Mouse (Mus musculus) thymus, postnatal 0 days (tissue): ENCODE measurements around the gene Gm2001. TPM values are rescaled to one million over a fixed set of nuclear protein-coding genes. Genes with fewer than 3 reads are reported as not detected.
"Not testable (repeated sequence)": the region's sequence is repeated elsewhere in the genome, so short reads cannot be mapped to it uniquely, and the experiment has no call there.

Experiments
- DNase-seq: peaks from one replicate; pipeline ENCODE4 v3.0.0-alpha.2; 2015; ENCODE audit warnings: low spot score
- polyA plus RNA-seq: library from polyadenylated mRNA; unstranded; fragments of >200 nt; fragmentation: Nextera tagmentation; extraction: Ambion mirVana; gene quantifications from 2 replicates; pipeline ENCODE4 v1.2.1, GENCODE M21; 2015

Gene Gm2001
- polyA plus RNA-seq, result not detected in 2 replicates

- DNase-seq, result not testable (repeated sequence)
Observed at GRCm38 (mm10) chr12:87842239-87842638, at the start of gene Gm2001. TSS of gene Gm2001 (minus strand) at chr12:87842339.

DNA sequence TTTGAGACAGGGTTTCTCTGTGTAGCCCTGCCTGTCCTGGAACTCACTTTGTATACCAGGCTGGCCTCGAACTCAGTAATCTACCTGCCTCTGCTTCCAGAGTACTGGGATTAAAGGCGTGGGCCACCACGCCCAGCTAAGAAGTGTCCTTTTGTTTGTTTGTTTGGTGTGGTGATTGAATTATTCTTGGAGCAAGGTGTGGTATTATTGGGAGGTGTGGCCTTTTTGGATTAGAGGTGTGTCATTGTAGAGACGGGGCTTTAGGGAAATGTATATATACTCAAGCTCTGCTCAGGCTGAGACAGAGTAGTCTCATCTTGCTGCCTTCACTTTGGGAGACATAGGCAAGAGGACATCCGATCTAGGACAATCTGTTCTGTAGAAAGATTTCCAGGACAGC lies 31.6 kb upstream of the Gm2001 start, which contains the start of gene Gm2016:
TSS of gene Gm2016 (plus strand) at position 301 of the 400 bp plus-strand sequence.
- not testable (repeated sequence) for DNase-seq

DNA sequence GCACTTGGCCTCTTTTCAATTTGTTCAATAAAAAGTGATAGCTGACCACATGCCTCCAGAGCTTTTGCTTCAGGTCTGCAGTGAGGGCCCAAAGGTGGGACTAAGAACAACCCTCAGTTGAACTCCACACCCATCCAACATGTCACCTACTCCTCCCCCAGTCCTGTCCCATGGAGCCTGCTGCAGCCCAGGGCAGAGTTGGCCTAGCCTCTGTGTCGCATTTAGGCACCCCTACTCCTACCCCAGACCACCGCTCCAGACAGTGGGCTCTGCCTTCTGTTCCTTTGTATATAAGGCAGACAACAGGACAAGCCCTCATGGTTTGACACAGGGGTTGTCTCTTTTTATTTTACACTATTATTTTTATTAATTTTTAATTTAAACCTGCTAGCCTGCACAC lies 21.9 kb upstream of the Gm2001 start:
- not testable (repeated sequence) for DNase-seq

DNA sequence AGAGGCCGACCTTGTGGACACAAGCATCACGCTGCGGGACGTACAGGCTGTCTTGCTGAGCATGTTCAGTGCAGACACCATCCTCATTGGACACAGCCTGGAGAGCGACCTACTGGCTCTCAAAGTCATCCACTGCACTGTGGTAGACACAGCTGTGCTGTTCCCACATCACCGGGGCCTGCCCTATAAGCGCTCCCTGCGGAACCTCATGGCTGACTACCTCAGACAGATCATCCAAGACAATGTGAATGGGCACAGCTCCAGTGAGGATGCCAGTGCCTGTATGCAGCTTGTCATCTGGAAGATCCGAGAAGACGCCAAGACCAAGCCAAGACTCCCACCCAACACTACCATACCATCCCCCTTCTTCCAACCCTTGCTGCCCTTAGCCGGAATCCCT lies 21.5 kb upstream of the Gm2001 start:
- not testable (repeated sequence) for DNase-seq

GRCm38 (mm10) chr12:87861740-87862692 lies 19.9 kb upstream of the Gm2001 start:
- DNase-seq, result not testable (repeated sequence)

- not testable (repeated sequence) for DNase-seq
Observed at GRCm38 (mm10) chr12:87856067-87856466, 13.9 kb upstream of the Gm2001 start.

DNA sequence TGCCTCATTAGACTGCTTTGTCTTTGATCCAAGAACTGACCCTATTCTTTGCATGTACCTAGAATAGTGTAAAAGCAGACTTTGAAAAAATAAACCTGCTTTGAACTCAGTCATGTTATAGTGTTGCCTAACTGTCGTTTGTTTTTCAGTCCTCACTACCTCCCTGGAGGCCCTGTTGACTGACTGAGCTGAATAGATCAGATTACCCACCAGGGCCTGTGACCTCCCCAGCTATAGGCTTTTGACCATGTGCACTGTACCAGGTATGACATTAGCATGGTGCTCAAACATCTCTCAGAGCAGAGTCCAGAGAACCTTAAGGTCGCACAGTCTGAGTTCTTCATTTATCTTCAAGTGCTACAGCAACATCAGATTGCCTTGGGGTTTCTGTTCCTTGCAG lies 8.5 kb upstream of the Gm2001 start:
- not testable (repeated sequence) for DNase-seq

GRCm38 (mm10) chr12:87816277-87816676 lies 25.9 kb downstream of the Gm2001 start, which contains the start of gene BB287469:
TSS of gene BB287469 (plus strand) at chr12:87816577.
- not testable (repeated sequence) for DNase-seq

DNA sequence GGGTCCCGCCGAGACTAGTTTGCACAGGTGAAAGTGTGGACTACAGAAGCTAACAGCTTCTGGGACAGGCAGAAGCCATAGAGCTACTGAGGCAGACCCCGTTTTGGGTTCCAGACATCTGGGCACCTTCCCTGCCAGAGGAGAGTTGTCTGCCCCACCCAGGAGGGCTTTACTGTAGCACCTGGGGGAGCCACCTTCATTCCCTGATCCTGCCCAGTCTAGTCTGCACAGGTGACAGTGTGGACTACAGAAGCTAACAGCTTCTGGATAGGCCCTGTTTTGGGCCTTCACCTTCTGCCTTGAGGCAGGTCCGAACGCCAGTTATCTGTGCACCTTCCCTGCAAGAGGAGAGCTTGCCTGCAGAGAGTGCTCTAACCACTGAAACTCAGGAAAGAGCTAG lies 44.2 kb downstream of the Gm2001 start:
- not testable (repeated sequence) for DNase-seq

DNA sequence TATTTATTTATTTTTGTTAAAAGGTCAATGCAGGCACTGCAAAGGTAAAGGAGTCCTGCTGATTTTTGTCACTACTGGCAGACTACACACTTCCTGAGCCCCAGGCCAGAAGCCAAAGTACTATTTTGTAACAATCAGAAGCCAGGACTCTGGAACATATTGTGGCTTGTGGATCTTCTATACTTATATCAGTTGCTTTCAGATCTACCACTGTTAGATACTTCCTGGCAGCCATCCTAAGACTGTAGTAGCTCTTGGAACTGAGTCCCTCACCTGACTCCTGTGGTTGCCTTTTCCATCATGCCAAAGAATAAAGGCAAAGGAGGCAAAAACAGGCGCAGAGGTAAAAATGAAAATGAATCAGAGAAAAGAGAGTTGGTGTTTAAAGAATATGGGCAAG lies 46.9 kb downstream of the Gm2001 start, which contains the start of gene Gm21936:
TSS of gene Gm21936 (plus strand) at position 301 of the 400 bp plus-strand sequence.
- DNase-seq, result not testable (repeated sequence)

Other genes with a start within 250 kb of the Gm2001 start
- gene Oog1, start 239.7 kb downstream of the Gm2001 start, polyA plus RNA-seq, result not detected in 2 replicates
- not detected in 2 replicates for gene Gm4027, start 223.5 kb downstream of the Gm2001 start, polyA plus RNA-seq
- gene Gm16381, start 197.7 kb downstream of the Gm2001 start, polyA plus RNA-seq, result not detected in 2 replicates
- gene Gm21319, start 66.6 kb downstream of the Gm2001 start, polyA plus RNA-seq, result not detected in 2 replicates
- gene Gm21936, start 46.8 kb downstream of the Gm2001 start, polyA plus RNA-seq, result not detected in 2 replicates
- not detected in 2 replicates for gene BB287469, start 25.8 kb downstream of the Gm2001 start, polyA plus RNA-seq
- 0.12 TPM in 2 replicates for gene Gm2016, start 31.7 kb upstream of the Gm2001 start, polyA plus RNA-seq
- gene Gm2022, start 53.0 kb upstream of the Gm2001 start, polyA plus RNA-seq, result not detected in 2 replicates
- gene Gm2035, start 77.5 kb upstream of the Gm2001 start, polyA plus RNA-seq, result not detected in 2 replicates
- gene Gm2042, start 111.7 kb upstream of the Gm2001 start, polyA plus RNA-seq, result not detected in 2 replicates
- not detected in 2 replicates for gene Gm2075, start 169.5 kb upstream of the Gm2001 start, polyA plus RNA-seq
- gene Gm6803, start 176.4 kb upstream of the Gm2001 start, polyA plus RNA-seq, result not detected in 2 replicates
- not detected in 2 replicates for gene Gm2056, start 184.7 kb upstream of the Gm2001 start, polyA plus RNA-seq
- gene Gm16368, start 241.4 kb upstream of the Gm2001 start, polyA plus RNA-seq, result not detected in 2 replicates